Mouse (Mus musculus) A20 (cell line): Measurements from ENCODE around the gene Arpc5.
"Not testable (repeated sequence)": the region's sequence is repeated elsewhere in the genome, so short reads cannot be mapped to it uniquely, and the experiment has no call there.

Experiments used
- DNase-seq: peaks from one replicate; pipeline ENCODE4 v3.0.0-alpha.2; 2011; ENCODE audit warnings: low read depth, low spot score

Gene Arpc5

DNA sequence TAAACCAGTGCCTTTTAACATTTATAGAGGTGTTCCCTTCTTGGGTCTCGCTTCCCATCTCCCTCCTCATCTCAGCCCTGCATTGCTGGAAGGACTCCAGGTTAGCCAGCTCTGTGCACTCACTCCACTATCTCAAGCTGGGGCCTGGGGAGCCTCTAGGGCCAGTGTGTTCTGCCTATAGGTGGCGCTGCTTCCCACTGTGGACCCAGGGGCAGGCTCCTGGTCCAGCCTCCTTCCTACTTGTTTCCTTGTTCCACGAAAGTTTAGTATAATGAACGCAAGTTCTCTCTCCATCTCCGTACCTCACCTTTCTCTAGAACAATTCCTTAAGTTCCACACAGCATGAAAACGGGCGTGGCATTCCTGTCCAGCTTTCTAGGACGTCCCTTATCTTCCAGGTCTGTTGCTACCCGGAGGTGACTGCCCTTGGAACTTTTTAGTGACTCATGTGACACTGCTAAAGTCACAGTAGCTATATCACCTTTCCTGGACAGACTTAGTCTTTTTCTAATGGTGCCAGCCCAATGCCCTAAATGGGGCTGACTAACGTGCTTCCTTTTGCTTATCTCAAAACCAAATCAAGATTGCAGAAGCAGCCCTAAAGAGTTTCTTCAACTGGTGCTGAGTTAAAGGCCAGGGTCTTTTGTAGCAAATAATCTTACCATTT is 12.9 kb downstream of the Arpc5 start:
- DNase-seq, result peak; percentile 61

DNA sequence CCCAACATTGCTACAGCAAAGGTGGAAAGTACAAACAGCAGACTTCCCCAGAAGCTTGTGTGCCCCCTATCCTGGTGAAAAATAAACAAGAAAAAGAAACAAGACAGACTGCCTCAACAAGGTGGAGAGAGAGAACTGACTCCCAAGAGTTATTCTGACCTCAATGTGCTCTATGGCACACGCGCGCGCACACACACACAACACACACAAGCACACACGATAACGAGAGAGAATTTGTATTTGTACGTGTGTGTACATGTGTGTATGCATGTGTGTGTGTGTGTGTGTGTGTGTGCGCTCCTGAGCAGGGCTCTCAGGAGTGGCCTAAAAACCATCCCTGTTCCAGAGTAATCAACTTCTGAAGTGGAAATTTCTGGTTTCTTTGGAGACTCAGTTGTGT is 18.3 kb downstream of the Arpc5 start:
- no peak for DNase-seq

DNA sequence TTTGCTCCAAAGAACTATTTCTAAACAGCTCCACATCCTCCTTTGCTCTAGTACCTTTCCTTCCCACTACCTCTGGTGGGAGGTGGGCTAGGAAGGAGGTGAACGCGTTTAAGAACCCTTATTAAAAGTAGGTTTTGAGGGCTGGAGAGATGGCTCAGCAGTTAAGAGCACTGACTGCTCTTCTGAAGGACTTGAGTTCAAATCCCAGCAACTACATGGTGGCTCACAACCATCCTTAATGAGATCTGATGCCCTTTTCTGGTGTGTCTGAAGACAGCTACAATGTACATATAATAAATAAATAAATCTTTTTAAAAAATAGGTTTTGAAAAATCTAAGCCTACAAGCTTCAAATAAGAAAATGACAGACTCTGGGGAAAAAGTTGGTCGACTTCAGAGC is 19.1 kb downstream of the Arpc5 start:
- not testable (repeated sequence) for DNase-seq

DNA sequence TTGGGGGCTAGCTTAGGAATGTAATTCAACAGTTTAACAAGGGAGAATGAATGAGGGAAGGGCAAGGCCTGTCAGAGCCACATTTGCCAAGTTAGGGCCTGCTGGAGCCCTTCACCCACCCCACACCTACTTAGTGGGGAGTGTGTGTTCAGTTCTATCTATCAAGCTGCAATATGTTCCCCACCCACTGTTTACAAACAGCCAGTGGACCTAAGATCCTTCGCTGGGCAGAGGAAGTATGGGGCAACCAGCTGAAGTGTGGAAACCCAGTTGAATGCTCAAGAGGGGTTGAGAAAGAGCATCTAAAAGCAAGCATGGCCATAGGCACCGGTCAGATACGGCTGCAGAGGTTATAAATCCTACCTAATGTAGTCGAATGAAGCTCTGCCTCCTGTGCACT is 20.6 kb downstream of the Arpc5 start:
- no peak for DNase-seq

DNA sequence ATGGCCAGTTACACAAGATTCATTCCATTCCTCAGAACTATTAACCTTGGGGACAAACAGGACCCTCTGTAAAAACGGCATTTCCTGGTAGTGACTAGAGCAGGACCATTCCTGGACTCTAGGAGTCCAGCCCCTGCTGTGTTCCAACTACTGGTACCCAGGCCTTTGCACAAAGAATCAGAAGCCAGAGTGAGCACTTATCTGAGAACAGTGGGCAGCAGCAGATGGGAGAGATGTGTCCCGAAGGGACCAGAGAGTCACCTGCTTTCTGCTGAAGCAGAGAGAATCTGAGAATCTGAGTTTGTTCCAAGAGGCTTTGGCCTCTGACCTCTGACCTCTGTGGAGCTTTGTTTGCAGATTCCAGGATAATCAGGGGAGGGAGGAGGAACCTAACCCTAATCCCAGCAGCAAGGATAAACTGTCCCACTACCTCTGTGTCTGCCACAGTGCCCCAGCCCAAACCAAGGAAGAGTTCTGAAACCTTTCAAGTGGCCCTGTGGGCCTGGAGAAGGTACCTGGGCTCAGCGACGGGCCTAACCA is 21.8 kb downstream of the Arpc5 start:
- DNase-seq, result no peak

DNA sequence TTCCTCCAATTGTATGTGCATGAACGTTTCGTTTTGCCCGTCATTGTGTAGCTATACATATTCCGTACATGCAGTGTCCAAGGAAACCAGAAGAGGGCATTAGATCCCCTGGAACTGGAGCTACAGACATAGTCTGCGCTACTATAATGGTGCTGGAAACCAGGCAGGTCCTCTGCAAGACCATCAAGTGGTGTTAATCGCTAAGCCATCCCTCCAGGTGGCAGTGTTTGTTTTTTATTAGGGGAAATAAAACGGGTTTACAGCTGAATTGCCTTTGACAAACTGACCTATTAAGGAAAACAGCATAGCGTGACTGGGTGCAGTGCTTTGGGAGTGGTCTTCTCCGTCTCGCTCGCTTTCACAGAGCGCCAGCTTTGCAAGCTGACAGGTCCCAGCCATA is 23.9 kb downstream of the Arpc5 start:
- DNase-seq, result peak; percentile 83

DNA sequence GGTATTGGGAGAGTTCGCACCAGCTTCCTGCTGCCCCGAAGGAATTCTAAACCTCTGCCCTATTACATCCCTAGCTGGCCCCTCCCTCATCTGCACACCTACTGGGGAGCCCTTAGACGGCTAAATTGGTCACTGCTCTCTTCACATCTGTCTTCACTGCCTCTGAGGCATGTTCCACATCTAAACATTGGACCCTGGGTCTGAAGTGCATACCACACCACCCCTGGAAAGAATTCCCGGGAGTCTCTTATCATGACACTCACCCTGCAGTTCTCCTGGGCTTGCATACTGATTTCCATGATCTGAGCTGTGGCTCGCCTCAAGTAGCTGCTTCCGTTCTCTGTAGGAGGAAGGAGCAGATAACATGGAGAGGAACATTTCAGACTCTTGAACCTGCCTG is 24.5 kb downstream of the Arpc5 start:
- no peak for DNase-seq

DNA sequence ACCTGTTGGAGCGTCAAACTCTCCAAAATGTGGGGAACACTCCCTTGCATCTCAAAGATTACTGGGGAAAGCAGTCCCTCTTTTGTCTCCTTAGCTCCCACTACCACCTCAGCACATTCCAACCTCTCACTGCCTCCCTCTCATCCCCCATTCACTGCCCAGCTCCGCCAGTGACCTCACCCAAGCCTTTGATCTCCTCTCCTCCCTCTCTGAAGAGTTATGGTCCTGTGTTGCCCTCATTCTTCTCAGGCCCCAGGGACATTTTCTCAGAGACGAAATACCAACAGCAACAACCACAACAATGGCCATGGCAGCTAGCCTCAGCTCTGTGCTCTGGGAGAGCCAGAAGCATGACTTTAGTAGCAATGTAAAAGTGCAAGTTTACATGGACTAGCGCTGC is 24.9 kb downstream of the Arpc5 start:
- no peak for DNase-seq

DNA sequence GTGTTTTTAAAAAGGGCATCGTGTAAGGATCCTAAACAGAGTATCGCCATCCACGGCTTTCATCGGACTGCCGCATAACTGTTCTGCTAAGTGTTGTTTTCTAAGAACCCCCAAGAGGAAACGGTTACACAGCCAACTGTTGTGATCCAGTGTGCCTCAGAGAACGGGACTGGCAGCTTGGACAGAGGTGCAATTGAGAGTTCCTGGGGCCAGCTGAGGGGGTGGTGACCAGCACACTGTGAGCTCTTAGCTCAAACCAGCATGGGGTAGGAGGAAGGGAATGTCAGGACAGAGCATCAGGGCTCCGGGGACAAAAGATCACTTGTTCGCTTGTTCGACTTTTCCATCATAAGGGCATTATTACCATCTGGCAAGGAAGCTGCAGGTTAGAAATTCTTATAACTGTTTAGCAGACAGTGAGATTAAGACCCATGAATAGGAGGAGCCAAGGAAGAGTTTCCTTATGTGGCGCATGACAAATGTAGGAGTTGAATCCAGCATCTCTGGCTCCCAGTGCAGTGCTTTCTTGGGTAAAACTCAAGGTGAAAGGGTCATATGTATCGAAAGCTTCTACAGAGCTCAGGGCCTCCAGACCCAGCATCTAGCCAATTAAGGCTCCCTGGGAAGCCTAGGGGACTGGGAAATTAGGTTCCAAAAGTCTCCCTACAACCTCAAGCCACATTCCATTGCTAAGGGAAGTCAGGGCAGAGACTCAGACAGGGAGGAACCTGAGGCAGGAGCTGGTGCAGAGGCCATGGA is 26.6 kb downstream of the Arpc5 start:
- DNase-seq, result no peak

DNA sequence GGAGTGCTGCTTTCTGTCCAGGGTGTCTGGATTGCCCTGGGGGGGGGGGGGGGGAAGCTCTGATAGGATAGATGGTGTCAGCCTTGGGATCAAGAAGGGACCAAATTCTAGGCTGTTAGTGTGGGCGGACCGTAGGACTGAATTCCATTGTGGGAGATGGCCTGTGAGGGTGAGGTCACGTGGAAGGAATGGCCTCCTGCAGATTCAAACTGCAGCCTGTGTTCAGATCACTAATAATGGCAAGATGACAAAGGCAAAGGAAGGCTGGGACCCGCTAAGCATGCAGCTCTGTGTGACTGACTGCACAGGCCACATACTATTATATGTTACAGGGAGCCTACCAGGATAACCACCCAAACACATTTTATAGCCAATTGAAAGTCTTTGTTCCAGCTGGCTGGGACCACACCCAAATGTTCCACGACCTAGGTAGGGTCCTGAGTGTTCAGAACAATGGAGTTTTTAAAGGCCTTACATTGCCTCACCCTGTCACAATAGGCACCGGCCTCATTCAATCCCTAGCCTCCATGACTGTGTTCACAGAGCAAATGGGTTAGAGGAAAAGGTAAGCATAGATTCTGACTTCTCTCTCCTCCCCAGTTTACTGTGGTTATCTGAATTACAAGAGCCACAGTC is 27.3 kb downstream of the Arpc5 start:
- no peak for DNase-seq

DNA sequence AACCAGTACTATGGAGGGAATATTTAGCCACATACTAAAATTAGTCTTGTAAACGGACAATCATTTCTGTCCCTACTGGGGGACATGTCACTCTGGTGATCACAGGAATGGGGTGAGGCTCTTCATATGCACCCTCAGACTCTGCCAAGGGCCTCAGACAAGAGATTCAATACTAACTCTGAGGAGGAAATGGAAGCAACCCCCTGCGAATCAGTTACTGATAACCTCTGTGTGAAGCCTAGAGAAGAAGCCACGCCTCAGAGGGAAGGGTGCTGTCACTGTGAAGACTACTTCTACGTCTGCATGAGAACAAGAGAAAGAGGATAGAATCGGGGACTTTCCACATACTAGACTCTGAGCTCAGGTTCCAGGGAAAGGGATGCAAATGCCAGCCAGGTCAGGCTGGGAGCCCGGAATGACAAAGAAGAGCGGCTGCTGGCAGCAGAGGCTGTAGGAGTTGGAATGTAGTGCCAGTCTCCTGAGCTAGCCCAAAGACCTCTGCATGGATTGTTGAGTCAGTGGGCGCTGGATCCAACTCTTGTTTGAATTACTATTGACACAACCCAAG is 29.4 kb downstream of the Arpc5 start:
- no peak for DNase-seq

DNA sequence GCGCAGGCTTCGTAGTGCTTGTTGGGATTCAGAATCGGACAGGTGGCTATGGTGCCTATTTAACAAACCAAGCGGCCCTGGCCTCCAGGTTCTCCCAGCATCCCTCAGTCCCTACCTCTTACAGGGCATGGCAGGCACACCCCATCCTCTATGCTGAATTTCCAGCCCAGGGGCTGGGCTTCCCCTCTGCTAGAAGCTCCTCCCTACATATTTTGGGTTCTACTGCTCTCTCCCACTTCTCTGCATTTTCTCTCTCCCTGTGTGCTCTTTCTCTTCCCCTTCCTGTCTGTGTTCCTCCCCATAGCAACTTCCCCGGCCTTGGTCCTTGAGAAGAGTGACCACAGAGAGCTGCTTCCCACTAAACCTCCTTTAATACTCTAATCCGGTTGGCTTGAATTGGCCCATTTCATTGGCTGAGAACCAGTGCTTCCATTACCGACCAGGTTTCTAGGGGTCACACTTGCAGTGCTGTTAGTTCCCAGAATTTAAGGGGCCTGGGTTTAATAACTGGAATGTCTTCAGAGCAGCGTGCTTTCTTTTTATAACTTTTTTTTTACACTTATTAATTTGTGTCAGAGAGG is 30.4 kb downstream of the Arpc5 start:
- DNase-seq, result no peak

DNA sequence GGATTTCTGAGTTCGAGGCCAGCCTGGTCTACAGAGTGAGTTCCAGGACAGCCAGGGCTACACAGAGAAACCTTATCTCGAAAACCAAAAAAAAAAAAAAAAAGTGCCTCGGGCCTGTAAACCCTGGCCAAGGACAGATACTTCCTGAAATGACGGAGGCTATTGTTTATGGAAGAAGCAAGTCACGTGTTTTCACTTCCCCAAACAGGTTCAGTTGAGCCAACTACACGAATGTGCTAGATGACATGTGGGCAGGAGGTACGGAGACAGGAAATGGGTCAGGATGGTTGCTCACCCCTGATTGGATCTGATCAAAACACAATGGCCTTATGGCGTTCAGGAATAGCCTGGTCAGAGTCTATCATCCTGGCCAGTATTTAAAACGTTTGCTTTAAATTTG is 31.8 kb downstream of the Arpc5 start:
- peak; percentile 76 for DNase-seq

DNA sequence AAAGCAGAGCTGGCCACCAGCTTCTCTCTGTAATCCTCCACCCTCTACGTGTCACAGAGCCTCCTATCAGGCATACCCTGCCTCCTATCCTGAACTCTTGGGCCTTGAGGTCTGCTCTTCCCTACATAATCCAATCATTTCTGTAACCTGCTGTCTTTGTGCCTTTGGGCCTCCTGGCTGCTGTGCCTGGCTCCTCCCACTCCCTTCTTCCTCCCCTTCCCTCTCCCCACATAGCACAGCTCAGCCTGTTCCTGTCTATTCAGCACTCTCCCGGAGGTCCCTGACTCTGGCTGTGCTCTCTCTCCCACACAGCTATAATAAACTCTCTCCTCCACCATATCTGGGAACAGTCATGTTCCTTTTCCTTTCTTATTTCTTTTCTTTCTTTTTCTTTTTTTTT is 33.6 kb downstream of the Arpc5 start, which contains the start of gene Ncf2:
Gene Ncf2, plus strand, starts transcription at position 298 of the 400 bp plus-strand sequence.
- no peak for DNase-seq

DNA sequence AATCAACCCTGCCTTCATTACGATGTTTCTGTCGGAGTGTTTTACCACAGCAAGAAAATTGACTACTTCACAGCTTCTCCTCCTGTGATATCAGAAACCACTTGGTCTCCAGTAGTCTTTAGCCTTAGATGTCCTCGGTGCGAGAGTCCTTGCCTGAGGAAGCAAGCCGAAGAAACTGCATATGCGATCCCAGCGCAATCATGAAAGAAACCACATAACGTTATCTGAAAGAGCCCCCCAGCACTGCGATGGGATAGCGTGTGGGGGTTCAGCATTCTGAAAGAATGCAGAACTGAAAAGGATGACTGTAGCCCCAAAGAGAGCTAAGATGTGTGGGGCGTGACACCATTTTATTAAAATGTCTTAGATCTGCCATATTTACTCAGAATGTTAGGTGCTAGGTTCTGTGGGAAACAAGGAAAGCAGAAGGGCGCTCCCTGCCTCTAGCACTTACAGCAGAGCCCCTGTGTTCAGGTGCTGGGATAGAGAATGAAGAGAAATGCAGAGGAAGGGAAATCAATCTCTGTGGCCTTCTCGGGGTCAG is 34.4 kb downstream of the Arpc5 start:
- no peak for DNase-seq

DNA sequence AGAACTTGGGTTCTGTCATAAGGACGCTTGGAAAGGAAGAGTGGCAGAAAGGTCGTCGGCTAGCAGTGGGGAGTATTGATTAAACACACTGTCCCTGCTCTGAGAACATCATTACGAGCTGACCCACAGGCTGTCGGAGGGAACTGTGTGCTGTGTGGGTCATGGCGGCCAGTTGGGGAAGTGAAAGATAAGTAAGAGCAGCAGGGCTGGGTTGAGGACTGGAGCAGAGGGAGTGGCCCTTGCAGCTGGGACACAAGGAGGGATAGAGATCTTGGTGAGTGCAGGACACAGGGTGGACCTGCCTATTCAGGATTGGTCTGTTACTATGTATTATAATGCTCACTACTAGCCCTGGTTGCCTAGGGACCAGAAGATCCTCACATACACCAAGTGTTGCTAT is 38.6 kb downstream of the Arpc5 start:
- DNase-seq, result peak; percentile 27

DNA sequence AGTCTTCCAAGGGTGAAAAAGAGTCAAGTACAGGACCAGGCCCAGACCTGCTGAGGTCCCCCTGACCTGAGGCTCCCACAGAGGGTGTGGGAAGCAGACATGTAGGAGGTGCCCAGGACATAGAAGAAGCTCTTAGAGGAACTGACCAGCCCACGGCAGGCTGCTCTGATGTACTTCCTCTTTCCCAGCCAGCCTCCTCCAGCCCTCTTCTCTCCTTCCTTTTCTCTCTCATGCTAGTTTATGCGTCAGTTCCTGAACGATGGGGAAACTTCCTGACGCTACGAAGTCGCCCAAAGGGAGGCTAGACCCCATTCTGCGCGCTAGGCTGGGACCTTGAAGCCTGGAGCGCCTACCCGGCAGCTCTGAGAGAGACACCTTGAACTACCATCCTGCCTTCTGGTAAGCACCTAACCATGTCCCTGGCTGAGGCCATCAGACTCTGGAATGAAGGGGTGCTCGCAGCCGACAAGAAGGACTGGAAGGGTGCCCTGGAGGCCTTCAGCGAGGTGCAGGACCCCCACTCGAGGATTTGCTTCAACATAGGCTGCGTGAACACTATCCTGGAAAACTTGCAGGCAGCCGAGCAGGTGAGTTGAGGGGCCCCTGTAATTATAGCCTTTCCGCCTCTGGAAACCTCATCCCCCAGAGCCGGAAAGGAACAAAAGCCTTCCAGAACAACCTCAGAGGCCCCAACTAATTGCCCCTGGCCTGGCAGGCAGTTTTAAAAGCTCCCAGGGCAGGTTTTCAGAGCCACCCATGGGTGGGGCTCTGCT is 41.5 kb downstream of the Arpc5 start:
- DNase-seq, result peak; percentile 82

DNA sequence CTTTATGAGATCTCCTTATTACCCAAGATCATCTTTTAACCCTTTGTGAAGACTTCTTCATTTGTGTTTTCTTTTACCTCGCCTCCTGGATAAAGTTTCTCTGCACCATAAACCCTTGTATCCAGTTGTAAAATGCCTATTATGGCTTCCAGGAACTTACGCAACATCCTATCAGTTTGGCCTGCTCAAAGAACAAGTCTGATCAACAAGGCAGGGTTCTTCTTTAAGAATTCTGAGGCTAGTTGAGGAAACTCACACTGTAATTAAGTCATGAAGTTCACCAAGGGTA is 42.0 kb downstream of the Arpc5 start:
- no peak for DNase-seq

DNA sequence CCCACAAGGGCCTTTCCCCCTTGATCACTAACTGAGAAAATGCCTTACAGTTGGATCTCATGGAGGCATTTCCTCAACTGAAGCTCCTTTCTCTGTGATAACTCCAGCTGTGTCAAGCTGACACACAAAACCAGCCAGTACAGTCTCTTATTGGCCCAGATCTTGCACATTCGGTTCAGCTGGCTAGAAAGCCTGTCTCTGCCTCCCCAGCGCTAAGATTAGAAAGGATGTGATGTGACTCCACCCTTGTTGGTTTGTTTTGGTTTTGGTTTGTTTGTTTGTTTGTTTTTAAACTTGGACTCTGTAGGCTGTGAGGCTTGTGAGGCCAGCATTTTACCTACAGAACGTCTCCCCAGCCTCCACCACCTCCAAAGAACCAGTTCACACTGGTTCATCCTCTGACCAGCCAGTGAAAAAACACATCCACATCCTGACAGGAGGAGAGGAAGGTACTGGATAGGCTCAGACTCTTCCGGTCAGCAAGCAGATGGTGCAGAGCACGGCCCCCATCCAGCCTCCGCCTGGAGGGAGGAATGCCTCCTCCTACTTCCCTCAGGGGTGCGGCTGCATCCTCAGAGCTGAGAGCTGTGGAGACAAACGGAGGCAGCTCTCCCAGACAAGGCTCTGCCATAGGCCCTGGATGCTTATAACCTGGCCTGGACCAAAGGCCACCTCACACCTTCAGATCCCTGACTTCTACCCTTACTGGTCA is 43.4 kb downstream of the Arpc5 start:
- no peak for DNase-seq
